8 mouse cellular contexts compared by ENCODE assay signal in the genomic region with DNA sequence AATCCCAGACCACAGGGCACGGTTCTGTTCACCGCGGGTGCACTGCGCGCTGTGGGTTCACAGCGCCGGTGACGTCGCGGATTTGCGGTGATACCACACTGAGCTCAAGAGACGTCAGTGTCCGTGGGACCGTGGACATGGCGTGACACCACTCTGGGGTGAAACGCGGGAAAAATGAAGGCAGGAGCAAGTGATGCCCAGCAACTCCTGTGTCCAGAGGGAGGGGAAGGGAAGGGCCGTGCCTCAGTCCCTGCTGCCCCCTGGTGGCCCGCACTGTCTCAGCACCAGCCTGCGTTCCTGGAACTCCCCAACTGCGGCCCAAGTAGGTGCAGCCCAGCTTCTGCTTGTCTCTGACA. TPM values are rescaled to one million over a fixed set of nuclear protein-coding genes. Genes with fewer than 3 reads are reported as not detected.
A peak's percentile ranks its signal among the peaks of the same experiment; 100 is the strongest.
DNase-seq lines count a peak whose midpoint lies in the region; ATAC-seq and TF ChIP-seq lines count a peak whose summit lies in the region.

No protein-coding gene starts in this region.

- peak; percentile 45; the same call in 1 of the 2 replicates for TF ChIP-seq POLR2A in embryonic fibroblast, embryonic 13.5 days (IDR thresholded peaks at IDR 0.05; ENCODE audit: low read depth, low read length)

- TF ChIP-seq CTCF in embryonic fibroblast, embryonic 13.5 days (IDR thresholded peaks at IDR 0.05; ENCODE audit: borderline replicate concordance, insufficient read depth, low read length) = peak; percentile 99

- H3K9ac ChIP-seq in heart, embryonic 11.5 days (ENCODE audit: low read depth, low read length) = peak overlapping the region; percentile 52; the same call in 1 of the 2 replicates
- no peak overlapping the region for H3K9ac ChIP-seq in kidney, embryonic 15.5 days
- H3K9ac ChIP-seq in limb, embryonic 15.5 days = peak overlapping the region; percentile 21; the same call in 1 of the 2 replicates

- WGBS in heart, embryonic 11.5 days (ENCODE audit: insufficient replicate concordance) = 5% methylated on average over 21 of the region's 21 CpGs
- WGBS in kidney, embryonic 15.5 days = 1% methylated on average over 21 of the region's 21 CpGs
- WGBS in limb, embryonic 15.5 days = 2% methylated on average over 21 of the region's 21 CpGs

- DNase-seq in A20 (ENCODE audit: low read depth, low spot score) = peak; percentile 82
- DNase-seq in brain, adult 2 months (ENCODE audit: low read depth, low spot score) = peak; percentile 88
- DNase-seq in monocyte, adult 2 months (ENCODE audit: low read depth in 1 of 2, low spot score in 2 of 2) = peak; percentile 51 to 81
- peak; percentile 79 to 82 for DNase-seq in spleen, postnatal 14 days (ENCODE audit: low spot score in 2 of 2)

- peak overlapping the region; percentile 71 for H3K4me2 ChIP-seq in heart, embryonic 11.5 days
- peak overlapping the region; percentile 63 for H3K4me2 ChIP-seq in kidney, embryonic 15.5 days
- H3K4me2 ChIP-seq in limb, embryonic 15.5 days = peak overlapping the region; percentile 84

- H3K4me1 ChIP-seq in embryonic fibroblast, embryonic 13.5 days (ENCODE audit: control insufficient read depth, insufficient read depth, low read length) = peaks cover 14% of the 10 kb centered on the region
- peaks cover 10% of the 10 kb centered on the region for H3K4me1 ChIP-seq in heart, embryonic 11.5 days (ENCODE audit: control insufficient read depth, insufficient read depth, low read length)
- peaks cover 22% of the 10 kb centered on the region for H3K4me1 ChIP-seq in kidney, embryonic 15.5 days
- H3K4me1 ChIP-seq in limb, embryonic 15.5 days = peaks cover 21% of the 10 kb centered on the region

- peak; percentile 39 for ATAC-seq in heart, embryonic 11.5 days (replicated peaks; ENCODE audit: insufficient number of reproducible peaks, low FRiP score, low TSS enrichment)
- ATAC-seq in kidney, embryonic 15.5 days (replicated peaks; ENCODE audit: low FRiP score) = peak; percentile 85
- peak; percentile 45; the same call in 1 of the 2 replicates for ATAC-seq in limb, embryonic 15.5 days (ENCODE audit: insufficient number of reproducible peaks, low FRiP score, low TSS enrichment, low read depth)

- H3K27ac ChIP-seq in embryonic fibroblast, embryonic 13.5 days (ENCODE audit: insufficient read depth, low read length) = peak overlapping the region; percentile 81
- no peak overlapping the region for H3K27ac ChIP-seq in heart, embryonic 11.5 days (ENCODE audit: low read depth, low read length)
- H3K27ac ChIP-seq in kidney, embryonic 15.5 days = no peak overlapping the region
- no peak overlapping the region for H3K27ac ChIP-seq in limb, embryonic 15.5 days

- no peaks in the 10 kb centered on the region for H3K36me3 ChIP-seq in heart, embryonic 11.5 days (ENCODE audit: control insufficient read depth, insufficient read depth, low read length)
- no peaks in the 10 kb centered on the region for H3K36me3 ChIP-seq in kidney, embryonic 15.5 days
- 0 out of 2 replicates have a peak, but pooled peaks cover 2% of the 10 kb centered on the region for H3K36me3 ChIP-seq in limb, embryonic 15.5 days

- H3K27me3 ChIP-seq in heart, embryonic 11.5 days (ENCODE audit: control insufficient read depth, insufficient read depth, low read length) = no peaks in the 10 kb centered on the region
- H3K27me3 ChIP-seq in kidney, embryonic 15.5 days = no peaks in the 10 kb centered on the region
- no peaks in the 10 kb centered on the region for H3K27me3 ChIP-seq in limb, embryonic 15.5 days

- H3K4me3 ChIP-seq in embryonic fibroblast, embryonic 13.5 days (ENCODE audit: insufficient read depth, low read length) = peak overlapping the region; percentile 8; the same call in 1 of the 2 replicates
- peak overlapping the region; percentile 37 for H3K4me3 ChIP-seq in heart, embryonic 11.5 days (ENCODE audit: low read depth, low read length)
- peak overlapping the region; percentile 31 for H3K4me3 ChIP-seq in kidney, embryonic 15.5 days (replicated peaks)
- H3K4me3 ChIP-seq in limb, embryonic 15.5 days = peak overlapping the region; percentile 36

- H3K9me3 ChIP-seq in heart, embryonic 11.5 days (replicated peaks; ENCODE audit: control insufficient read depth, low read length) = no peaks in the 10 kb centered on the region
- H3K9me3 ChIP-seq in kidney, embryonic 15.5 days (replicated peaks) = no peaks in the 10 kb centered on the region
- no peaks in the 10 kb centered on the region for H3K9me3 ChIP-seq in limb, embryonic 15.5 days

RNA-seq across cellular contexts. Expression of a gene that starts 21.9 kb away (rescaled TPM):
- 0.25 TPM in 1 of 2 replicates, not detected in the other for polyA plus RNA-seq in embryonic fibroblast, embryonic 13.5 days (2011; ENCODE audit: insufficient read length, low read depth, missing spikeins)
- polyA plus RNA-seq in heart, embryonic 11.5 days (2014; fragmentation: Nextera tagmentation; extraction: Ambion mirVana) = 0.10 TPM in 1 of 2 replicates, not detected in the other
- polyA plus RNA-seq in kidney, embryonic 15.5 days (2015; fragmentation: Nextera tagmentation; extraction: Ambion mirVana) = 0.24 and 0.31 TPM in 2 replicates
- polyA plus RNA-seq in limb, embryonic 15.5 days (2015; fragmentation: Nextera tagmentation; extraction: Ambion mirVana) = 0.61 and 0.92 TPM in 2 replicates

RNA-seq across cellular contexts. Expression of a gene that starts 29.4 kb away (rescaled TPM):
- 45.7 and 58.6 TPM in 2 replicates for polyA plus RNA-seq in embryonic fibroblast, embryonic 13.5 days (2011; ENCODE audit: insufficient read length, low read depth, missing spikeins)
- polyA plus RNA-seq in heart, embryonic 11.5 days (2014; fragmentation: Nextera tagmentation; extraction: Ambion mirVana) = 1.5 and 1.6 TPM in 2 replicates
- 8.6 and 10.4 TPM in 2 replicates for polyA plus RNA-seq in kidney, embryonic 15.5 days (2015; fragmentation: Nextera tagmentation; extraction: Ambion mirVana)
- 11.4 and 11.9 TPM in 2 replicates for polyA plus RNA-seq in limb, embryonic 15.5 days (2015; fragmentation: Nextera tagmentation; extraction: Ambion mirVana)
